Mouse (Mus musculus) layer of hippocampus, adult 11-12 months (tissue): ENCODE results near the gene Nfyb.
A peak's percentile ranks its signal among the peaks of the same experiment; 100 is the strongest.

Experiments
- DNase-seq: peaks from one replicate; pipeline ENCODE4 v3.0.0; 2022; ENCODE audit warnings: low spot score

Nfyb gene

GRCm38 (mm10) chr10:82744296-82744695 lies 19.6 kb downstream of the Nfyb start:
- no peak for DNase-seq

- DNase-seq: no peak
These were observed 21.4 kb downstream of the Nfyb start for GRCm38 (mm10) chr10:82742578-82742977.

GRCm38 (mm10) chr10:82741876-82742275 lies 22.1 kb downstream of the Nfyb start:
- DNase-seq: no peak

DNA sequence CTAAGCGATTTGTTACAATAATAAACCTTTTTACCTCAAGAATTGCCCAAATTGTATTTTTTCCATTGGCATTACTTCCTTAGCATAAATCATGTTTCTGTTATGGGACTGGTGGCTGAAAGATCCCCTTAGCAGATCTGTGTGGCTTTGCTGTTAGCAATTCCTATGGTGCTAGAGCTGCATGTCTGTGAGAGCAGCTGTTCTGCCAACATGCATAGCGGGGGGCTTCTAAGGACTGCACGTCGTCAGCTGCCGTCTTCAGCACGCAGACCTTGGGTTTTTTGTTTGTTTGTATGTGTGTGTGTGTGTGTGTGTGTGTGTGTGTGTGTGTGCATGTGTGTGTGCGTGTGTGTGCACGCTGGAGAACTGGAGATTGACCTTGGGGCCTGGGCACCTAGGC lies 22.6 kb downstream of the Nfyb start:
- DNase-seq: no peak

GRCm38 (mm10) chr10:82699296-82699941 lies 64.5 kb downstream of the Nfyb start:
- no peak for DNase-seq

GRCm38 (mm10) chr10:82698712-82699261 lies 65.2 kb downstream of the Nfyb start:
- DNase-seq: peak; percentile 85
